Mouse (Mus musculus) ES-E14 (cell line): ENCODE results near the gene Hecw2.

ENCODE experiments used
- HCFC1 ChIP-seq: IDR thresholded peaks from 2 replicates; pipeline ENCODE4 v1.6.1; 2012; ENCODE audit warnings: low read length, inconsistent platforms, borderline replicate concordance; ENCODE audit not compliant: insufficient read depth
- ZC3H11A ChIP-seq: IDR thresholded peaks from 2 replicates; pipeline ENCODE4 v1.6.1; 2012; ENCODE audit warnings: low read depth, mild to moderate bottlenecking, inconsistent platforms, low read length, borderline replicate concordance

DNA sequence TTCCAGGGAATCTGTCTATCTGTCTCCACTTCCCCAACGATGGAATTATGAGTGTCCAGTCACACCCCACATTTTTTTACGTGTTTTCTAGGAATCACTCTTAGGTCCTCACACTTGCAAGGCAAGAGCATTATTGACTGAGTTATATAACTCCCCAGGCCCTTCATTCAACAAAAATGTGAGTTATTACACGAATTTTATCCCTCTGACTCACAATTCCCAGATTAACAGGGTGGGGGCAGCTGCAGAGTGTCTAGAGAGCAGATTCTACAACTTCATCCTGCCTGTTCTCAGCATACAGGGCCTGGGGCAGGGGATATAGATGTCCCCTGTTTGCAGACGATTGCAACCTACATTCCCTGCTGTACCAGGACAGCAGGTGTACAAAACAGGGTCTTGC lies 255.7 kb downstream of the Hecw2 start:
- no peak for TF ChIP-seq ZC3H11A
- TF ChIP-seq HCFC1: no peak
